Mouse (Mus musculus) midbrain, postnatal 0 days (tissue): Measurements from ENCODE around the gene Npm1. TPM values are rescaled to one million over a fixed set of nuclear protein-coding genes. Genes with fewer than 3 reads are reported as not detected.

Experiments
- ATAC-seq: fragments of 200-750 bp; cut with Nextera tagmentation; 2 replicates; pipeline ENCODE4 v1.8.0; 2017; ENCODE audit warnings: moderate number of reproducible peaks, mild to moderate bottlenecking, moderate TSS enrichment, moderate library complexity; ENCODE audit not compliant: low FRiP score
- DNase-seq: peaks from one replicate; pipeline ENCODE4 v3.0.0-alpha.2; 2015; ENCODE audit warnings: low spot score
- H3K27ac ChIP-seq: fragments of 300-500 bp; sonication (generic); 2 replicates; pipeline ENCODE4 v1.5.1; 2014; ENCODE audit warnings: low read depth, mild to moderate bottlenecking, low read length, mixed read lengths
- H3K27me3 ChIP-seq: fragments of 300-500 bp; sonication (generic); 2 replicates; pipeline ENCODE4 v1.6.1; 2014; ENCODE audit warnings: low read length, control low read depth, mixed read lengths; ENCODE audit not compliant: insufficient read depth
- H3K36me3 ChIP-seq: fragments of 300-500 bp; sonication (generic); 2 replicates; pipeline ENCODE4 v1.6.1; 2014; ENCODE audit warnings: low read length, control low read depth, mixed read lengths; ENCODE audit not compliant: insufficient read depth
- H3K4me1 ChIP-seq: fragments of 300-500 bp; sonication (generic); 2 replicates; pipeline ENCODE4 v1.6.1; 2014; ENCODE audit warnings: mild to moderate bottlenecking, control low read depth, antibody characterized with exemption, low read length, mixed read lengths; ENCODE audit not compliant: insufficient read depth
- H3K4me2 ChIP-seq: fragments of 300-500 bp; sonication (generic); 2 replicates; pipeline ENCODE4 v1.6.1; 2014; ENCODE audit warnings: low read depth, mild to moderate bottlenecking, low read length, mixed read lengths; ENCODE audit not compliant: poor library complexity, severe bottlenecking
- H3K4me3 ChIP-seq: fragments of 300-500 bp; sonication (generic); 2 replicates; pipeline ENCODE4 v1.5.1; 2014; ENCODE audit warnings: low read depth, mild to moderate bottlenecking, low read length, moderate library complexity
- H3K9ac ChIP-seq: fragments of 300-500 bp; sonication (generic); replicated peaks from 2 replicates; pipeline ENCODE4 v1.6.1; 2014; ENCODE audit warnings: mild to moderate bottlenecking, low read length, moderate library complexity, mixed read lengths; ENCODE audit not compliant: poor library complexity, severe bottlenecking
- H3K9me3 ChIP-seq: fragments of 300-500 bp; sonication (generic); 2 replicates; pipeline ENCODE4 v1.6.1; 2016; ENCODE audit warnings: low read length, control low read depth
- CTCF ChIP-seq: IDR thresholded peaks from 2 replicates; pipeline ENCODE4 v1.5.1; 2016; ENCODE audit warnings: antibody characterized with exemption, mild to moderate bottlenecking
- WGBS: fragments of 180-500 bp; shearing (Covaris S2); extraction: QIAGEN DNeasy Blood & Tissue Kit; methylation state at CpG from one replicate; pipeline ENCODE4 v1.1.7; 2014; 5-methylcytosine and 5-hydroxymethylcytosine counted together
- polyA plus RNA-seq: library from polyadenylated mRNA; unstranded; fragments of >200 nt; fragmentation: Nextera tagmentation; extraction: Ambion mirVana; gene quantifications from 2 replicates; pipeline ENCODE4 v1.2.1, GENCODE M21; 2015
- total RNA-seq: library from RNA; depleted of rRNA; stranded (reverse); fragments of >200 nt; gene quantifications from 2 replicates; pipeline ENCODE4 v1.2.3, GENCODE M21; 2014

Npm1 gene
- total and polyA plus RNA-seq, 2 experiments from 2014 or later: 303 to 334 TPM

DNA sequence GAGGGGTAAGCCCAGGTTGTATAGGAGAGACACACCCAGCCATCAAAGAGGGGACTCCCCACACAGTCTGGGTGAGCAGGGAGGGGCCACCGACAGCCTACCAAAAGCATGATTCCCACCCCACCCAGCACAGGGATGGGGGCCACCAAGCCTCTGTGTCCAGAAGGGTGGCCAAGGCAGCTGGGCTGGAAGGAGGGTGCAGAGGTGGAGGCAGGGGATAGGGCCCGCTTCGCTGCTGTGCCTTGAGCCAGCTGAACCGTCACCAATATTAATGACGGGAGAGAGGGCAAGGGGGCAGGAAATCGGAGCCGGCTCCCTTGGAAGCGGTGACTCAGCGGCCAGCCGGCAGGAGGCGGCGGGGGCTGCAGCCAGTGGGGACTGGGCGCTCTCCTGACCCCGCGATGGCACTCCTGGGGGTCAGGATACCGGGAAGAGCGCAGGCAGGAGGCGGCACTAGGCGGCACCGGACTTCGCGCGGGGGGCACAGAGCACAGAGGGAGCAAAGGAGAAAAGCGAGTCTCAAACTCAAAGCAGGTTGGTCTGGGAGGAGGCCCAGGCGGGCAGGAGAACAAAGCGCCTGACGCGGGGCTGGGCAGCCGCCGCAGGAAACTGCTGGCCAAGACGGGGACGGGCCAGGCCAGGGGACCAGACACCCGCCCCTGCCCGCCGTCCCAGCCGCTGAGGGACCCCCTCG, 40.3 kb downstream of the Npm1 start:
- Histone ChIP-seq H3K27ac (no peak overlapping the region), H3K4me1 (no peaks in the 10 kb centered on the region), H3K4me3 (peak overlapping the region; percentile 20; the same call in 1 of the 2 replicates), H3K27me3 (peaks cover 9% of the 10 kb centered on the region; the same call in 1 of the 2 replicates), H3K36me3 (no peaks in the 10 kb centered on the region), H3K9ac (no peak overlapping the region; the same call in 1 of the 2 replicates), H3K4me2 (peak overlapping the region; percentile 46), H3K9me3 (no peaks in the 10 kb centered on the region)
- DNase-seq (no peak), ATAC-seq (peak; percentile 25; the same call in 1 of the 2 replicates)
- WGBS: 9% methylated on average over 37 of the region's 37 CpGs
- no peak for TF ChIP-seq CTCF

- no peak overlapping the region for H3K9ac ChIP-seq
- no peaks in the 10 kb centered on the region for H3K4me1 ChIP-seq
- no peaks in the 10 kb centered on the region for H3K36me3 ChIP-seq
- TF ChIP-seq CTCF: no peak
- DNase-seq (no peak), ATAC-seq (no peak)
- no peak overlapping the region for H3K4me2 ChIP-seq
- peaks cover 9% of the 10 kb centered on the region; the same call in 1 of the 2 replicates for H3K27me3 ChIP-seq
- no peak overlapping the region for H3K27ac ChIP-seq
- 73% methylated on average over 8 of the region's 8 CpGs for WGBS
- no peaks in the 10 kb centered on the region for H3K9me3 ChIP-seq
- H3K4me3 ChIP-seq: no peak overlapping the region
These were observed 43.5 kb downstream of the Npm1 start for GRCm38 (mm10) chr11:33119556-33119955.

GRCm38 (mm10) chr11:33119116-33119515, 43.9 kb downstream of the Npm1 start:
- Histone ChIP-seq H3K27me3 (peaks cover 6% of the 10 kb centered on the region; the same call in 1 of the 2 replicates), H3K36me3 (no peaks in the 10 kb centered on the region), H3K9ac (no peak overlapping the region), H3K4me3 (no peak overlapping the region), H3K4me2 (no peak overlapping the region), H3K9me3 (no peaks in the 10 kb centered on the region), H3K27ac (no peak overlapping the region), H3K4me1 (no peaks in the 10 kb centered on the region)
- DNase-seq (no peak), ATAC-seq (no peak)
- TF ChIP-seq CTCF: no peak
- 83% methylated on average over 7 of the region's 7 CpGs for WGBS

GRCm38 (mm10) chr11:33118480-33118879, 44.5 kb downstream of the Npm1 start:
- Histone ChIP-seq H3K9ac (no peak overlapping the region), H3K27ac (no peak overlapping the region), H3K4me1 (no peaks in the 10 kb centered on the region), H3K4me2 (no peak overlapping the region), H3K9me3 (no peaks in the 10 kb centered on the region), H3K36me3 (no peaks in the 10 kb centered on the region), H3K4me3 (no peak overlapping the region), H3K27me3 (0 out of 2 replicates have a peak, but pooled peaks cover 4% of the 10 kb centered on the region)
- TF ChIP-seq CTCF: no peak
- DNase-seq (no peak), ATAC-seq (no peak)
- 82% methylated on average over 6 of the region's 6 CpGs for WGBS

- Histone ChIP-seq H3K27ac (no peak overlapping the region), H3K4me3 (no peak overlapping the region), H3K9ac (no peak overlapping the region), H3K36me3 (no peaks in the 10 kb centered on the region), H3K9me3 (no peaks in the 10 kb centered on the region), H3K4me2 (no peak overlapping the region), H3K27me3 (no peaks in the 10 kb centered on the region), H3K4me1 (no peaks in the 10 kb centered on the region)
- 91% methylated on average over 3 of the region's 3 CpGs for WGBS
- peak; percentile 14 for DNase-seq
- ATAC-seq: no peak
- no peak for TF ChIP-seq CTCF
These were observed 47.2 kb downstream of the Npm1 start for GRCm38 (mm10) chr11:33115796-33116195.

DNA sequence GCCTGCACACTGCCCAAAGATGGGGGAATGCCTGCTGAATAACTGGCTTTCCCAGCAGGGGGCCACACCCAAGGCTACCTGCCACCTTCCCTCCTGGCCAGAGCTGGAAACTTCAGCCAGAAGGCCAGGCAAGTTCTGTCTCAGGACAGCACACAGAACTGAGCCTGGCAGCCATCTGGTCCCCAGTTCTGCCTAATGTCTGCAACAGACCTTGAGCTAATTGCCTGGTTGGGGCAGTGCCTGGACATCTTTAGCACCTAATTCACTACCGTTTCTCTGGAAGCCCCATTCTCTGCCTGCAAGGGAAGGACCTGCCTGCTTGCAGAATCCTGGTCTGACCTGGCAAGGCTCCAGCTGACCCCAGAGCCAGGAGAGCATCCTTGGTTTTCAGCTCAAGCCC, 50.6 kb downstream of the Npm1 start:
- Histone ChIP-seq H3K27me3 (no peaks in the 10 kb centered on the region), H3K36me3 (no peaks in the 10 kb centered on the region), H3K4me3 (no peak overlapping the region), H3K9ac (no peak overlapping the region), H3K9me3 (no peaks in the 10 kb centered on the region), H3K27ac (no peak overlapping the region), H3K4me1 (no peaks in the 10 kb centered on the region), H3K4me2 (no peak overlapping the region)
- TF ChIP-seq CTCF: no peak
- WGBS: 14% methylated on average over 1 of the region's 1 CpGs
- ATAC-seq: no peak
- DNase-seq: peak; percentile 50
